Comparison of ENCODE assay signal across 12 mouse cellular contexts in the genomic region with DNA sequence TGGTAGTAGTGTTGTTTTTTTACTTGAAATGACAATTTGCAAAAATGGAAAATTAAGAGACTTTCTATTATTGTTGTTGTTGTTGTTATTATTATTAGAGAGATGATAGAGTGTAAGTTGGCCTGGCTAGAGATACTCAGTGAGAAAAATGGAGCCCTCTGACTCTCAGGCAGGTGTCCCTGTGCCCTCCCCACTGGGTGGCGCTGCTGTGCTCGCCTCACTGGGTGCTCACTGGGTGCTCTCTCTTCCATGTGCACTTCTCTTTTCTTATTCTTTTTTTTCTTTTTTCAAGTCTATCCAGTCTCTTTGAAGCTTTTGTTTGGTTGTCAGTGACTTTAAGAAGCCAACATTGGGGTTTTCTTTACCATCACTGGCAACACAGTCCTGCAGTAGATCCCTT. TPM values are rescaled to one million over a fixed set of nuclear protein-coding genes. Genes with fewer than 3 reads are reported as not detected.
A peak's percentile ranks its signal among the peaks of the same experiment; 100 is the strongest.
DNase-seq lines count a peak whose midpoint lies in the region; TF ChIP-seq lines count a peak whose summit lies in the region.
"Had no signal": no experiment of that assay in that cellular context is flagged by ENCODE, and none has a peak within 500 bp of the region (broad histone marks: within the 10 kb centered on the region; RNA-seq: fewer than 3 reads in every experiment).

No protein-coding gene starts in this region.

- no peaks in the 10 kb centered on the region for H3K36me3 ChIP-seq in heart, adult 2 months (ENCODE audit: control insufficient read depth, insufficient read depth, low read length)
- H3K36me3 ChIP-seq: heart, embryonic 13.5 days; midbrain, embryonic 12.5 days had no signal

- H3K4me3 ChIP-seq in heart, adult 2 months = no peak overlapping the region
- H3K4me3 ChIP-seq: heart, embryonic 13.5 days; midbrain, embryonic 12.5 days had no signal

- DNase-seq in heart, adult 2 months = peak in 1 of 2 experiments; percentile 25
- no peak for DNase-seq in heart, adult 9 months (ENCODE audit: low spot score in 2 of 2)
- DNase-seq in spleen, postnatal 4 days (ENCODE audit: low spot score in 2 of 2) = peak; percentile 58 to 83
- no peak for DNase-seq in spleen, adult 12 weeks (ENCODE audit: low spot score)
- peak; percentile 73 for DNase-seq in induced T-regulatory cell, adult 2 months (ENCODE audit: low read depth)
- peak; percentile 73 to 75 for DNase-seq in thymus, postnatal 36 days
- DNase-seq in frontal cortex, postnatal 10 days (ENCODE audit: low spot score in 2 of 2) = no peak
- no peak for DNase-seq in left cerebral cortex, adult 9 months (ENCODE audit: low spot score in 2 of 2)
- DNase-seq: layer of hippocampus, postnatal 36 days had no signal

- peak; percentile 46 for TF ChIP-seq CTCF in heart, adult 2 months (IDR thresholded peaks at IDR 0.05)

- no peaks in the 10 kb centered on the region for H3K27me3 ChIP-seq in heart, adult 2 months (ENCODE audit: control insufficient read depth, insufficient read depth, low read length)
- H3K27me3 ChIP-seq: heart, embryonic 13.5 days; midbrain, embryonic 12.5 days had no signal

- 36% methylated on average over 2 of the region's 2 CpGs for WGBS in heart, adult 2 months

- no peak overlapping the region for H3K27ac ChIP-seq in heart, adult 2 months
- H3K27ac ChIP-seq: heart, embryonic 13.5 days; midbrain, embryonic 12.5 days had no signal

- TF ChIP-seq POLR2A in heart, adult 2 months (IDR thresholded peaks at IDR 0.05; ENCODE audit: insufficient read depth, low read depth, low read length) = no peak

- no peaks in the 10 kb centered on the region for H3K79me2 ChIP-seq in heart, adult 2 months (replicated peaks; ENCODE audit: control insufficient read depth, insufficient read depth, low read length)

- intact Hi-C loops in heart, adult 2 months (cut with DNase I) = no loop called here

- TF ChIP-seq EP300 in heart, adult 2 months (IDR thresholded peaks at IDR 0.05; ENCODE audit: insufficient read depth, low read depth, low read length) = no peak

- no peaks in the 10 kb centered on the region for H3K4me1 ChIP-seq in heart, adult 2 months (ENCODE audit: control insufficient read depth, insufficient read depth, low read length)
- H3K4me1 ChIP-seq: heart, embryonic 13.5 days; midbrain, embryonic 12.5 days had no signal

- H3K9ac ChIP-seq in heart, adult 2 months (ENCODE audit: low read depth, low read length) = no peak overlapping the region
- H3K9ac ChIP-seq: heart, embryonic 13.5 days; midbrain, embryonic 12.5 days had no signal

RNA-seq across cellular contexts. Expression of gene Chdh, which starts 18.6 kb away (rescaled TPM):
- under 1 TPM; 0.34 to 0.52 TPM for total RNA-seq in heart, adult 2 months (2021)
- polyA plus RNA-seq in heart, adult 2 months (2012; rRNA removed) = 0.88 and 1.4 TPM in 2 replicates
- polyA plus RNA-seq: embryonic facial prominence, embryonic 11.5 days had no signal

RNA-seq across cellular contexts. Expression of gene Il17rb, which starts 18.7 kb away (rescaled TPM):
- not detected for total RNA-seq in heart, adult 2 months (2021)
- polyA plus RNA-seq in heart, adult 2 months (2012; rRNA removed) = 0.23 and 0.31 TPM in 2 replicates

RNA-seq across cellular contexts. Expression of gene Actr8, which starts 49.2 kb away (rescaled TPM):
- 10 to 100 TPM; 36.8 to 39.9 TPM for total RNA-seq in heart, adult 2 months (2021)
- polyA plus RNA-seq in heart, adult 2 months (2012; rRNA removed) = 14.5 and 22.4 TPM in 2 replicates

RNA-seq across cellular contexts. Expression of gene Selenok, which starts 59.3 kb away (rescaled TPM):
- total RNA-seq in heart, adult 2 months (2021) = 10 to 100 TPM; 83.7 to 95.6 TPM
- 52.5 and 75.9 TPM in 2 replicates for polyA plus RNA-seq in heart, adult 2 months (2012; rRNA removed)

Comparison
In these comparisons a context has a peak if more than half of its experiments do, and no peak if none do; other contexts are left out.
1. DNase-seq: peak in spleen, postnatal 4 days (2 of 2), induced T-regulatory cell, adult 2 months (single experiment) and thymus, postnatal 36 days (2 of 2); none in heart, adult 9 months (0 of 2), spleen, adult 12 weeks (single experiment), frontal cortex, postnatal 10 days (0 of 2) and left cerebral cortex, adult 9 months (0 of 2).